Mouse (Mus musculus): ENCODE measurements around the gene Pla2g3.
A peak's percentile ranks its signal among the peaks of the same experiment; 100 is the strongest.

The Pla2g3 gene

DNA sequence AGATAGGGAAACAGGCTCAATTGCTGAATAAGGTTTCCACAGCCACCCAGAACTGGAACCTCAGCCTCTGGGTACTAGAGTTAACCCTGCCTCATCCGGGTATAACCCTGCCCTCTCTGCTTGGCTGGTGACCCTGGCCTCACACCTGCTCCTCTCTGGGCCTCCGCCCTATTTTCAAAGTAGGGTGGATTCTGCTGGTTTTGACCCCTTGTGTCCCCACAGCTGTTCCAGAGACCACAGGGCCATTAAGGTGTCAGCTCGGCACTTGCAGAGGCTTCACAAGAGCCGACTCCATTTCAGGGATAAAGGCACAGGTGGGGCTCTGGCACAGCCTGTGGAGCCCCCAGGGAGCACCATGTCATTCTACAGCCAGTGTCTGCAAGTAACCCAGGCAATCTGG lies 4.7 kb downstream of the Pla2g3 start:
- no peak for DNase-seq (ENCODE audit: low read depth, low spot score)

DNA sequence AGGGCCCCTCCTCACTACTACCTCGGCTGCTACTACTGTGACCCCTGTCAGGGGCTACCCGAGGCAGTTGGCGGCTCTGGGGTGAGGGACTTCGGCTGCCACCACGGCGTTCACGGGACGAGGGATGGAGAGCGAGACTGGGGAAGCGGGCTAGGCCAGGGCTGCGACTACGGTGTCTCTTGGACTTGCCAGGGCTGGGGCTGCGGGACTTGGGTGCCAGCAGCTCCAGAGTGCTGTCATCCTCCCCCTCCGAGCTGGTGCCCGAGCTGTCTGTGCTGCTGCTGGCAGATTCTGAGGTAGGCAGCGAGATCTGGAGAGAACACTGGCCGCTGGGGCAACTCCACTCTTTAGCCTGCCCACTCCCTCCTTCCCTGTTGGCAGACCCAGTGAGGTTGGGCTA lies 6.8 kb downstream of the Pla2g3 start:
- DNase-seq (ENCODE audit: low read depth, low spot score) = no peak

DNA sequence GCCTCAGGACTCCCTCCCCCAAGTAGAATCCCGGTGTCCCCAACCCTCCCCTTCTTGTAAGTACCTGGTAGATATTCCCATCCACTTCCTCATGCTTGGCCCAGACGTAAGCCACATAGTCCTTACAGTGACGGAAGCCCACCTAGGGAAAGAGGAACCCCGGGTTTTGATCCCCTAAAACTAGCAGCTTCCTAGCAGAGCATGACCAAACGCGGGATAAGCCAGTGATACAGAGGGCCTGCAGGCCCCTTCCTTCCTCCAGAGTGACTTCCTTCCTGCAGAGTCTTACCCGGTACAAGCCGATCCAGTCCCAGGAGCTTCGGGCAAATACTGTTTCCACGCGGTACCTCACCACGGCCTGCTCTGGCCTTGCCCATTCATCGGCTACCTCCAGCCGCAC lies 7.4 kb downstream of the Pla2g3 start:
- no peak for DNase-seq (ENCODE audit: low read depth, low spot score)

DNA sequence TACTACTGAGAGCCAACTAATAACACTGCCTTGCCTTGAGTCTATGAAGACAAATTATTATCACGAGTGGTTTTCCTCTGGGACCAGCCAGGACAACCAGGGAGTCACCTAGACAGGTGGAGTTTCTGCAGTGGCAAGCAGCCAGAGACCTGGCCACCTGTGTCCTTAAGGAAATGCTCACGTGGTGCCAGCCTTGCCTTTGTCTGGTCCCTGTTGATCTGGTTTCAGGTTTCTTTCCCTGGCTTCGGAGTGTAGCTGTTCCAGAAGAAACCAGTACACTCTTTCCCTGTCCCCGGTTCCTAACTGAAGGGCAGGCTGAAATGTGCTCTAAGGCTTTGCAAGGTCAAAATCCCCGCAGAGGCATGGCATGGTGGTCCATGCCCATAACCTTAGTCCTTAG lies 8.7 kb downstream of the Pla2g3 start:
- no peak for DNase-seq (ENCODE audit: low read depth, low spot score)

DNA sequence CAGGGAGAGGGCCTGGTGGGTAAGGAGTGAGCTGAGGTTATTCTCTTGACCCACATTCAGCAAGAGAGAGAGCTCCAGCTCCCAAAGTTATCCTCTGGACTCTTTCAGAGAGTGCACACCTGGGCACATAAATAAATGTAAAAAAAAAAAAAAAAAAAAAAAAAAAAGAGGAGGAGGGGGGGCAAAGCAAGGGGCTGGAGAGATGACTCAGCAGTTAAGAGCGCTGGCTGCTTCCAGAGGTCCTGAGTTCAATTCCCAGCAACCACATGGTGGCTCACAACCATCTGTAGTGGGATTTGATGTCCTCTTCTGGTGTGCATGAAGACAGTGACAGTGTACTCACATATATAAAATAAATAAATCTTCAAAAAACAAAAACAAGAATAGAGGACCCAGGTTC lies 9.2 kb downstream of the Pla2g3 start:
- no peak for DNase-seq (ENCODE audit: low read depth, low spot score)

DNA sequence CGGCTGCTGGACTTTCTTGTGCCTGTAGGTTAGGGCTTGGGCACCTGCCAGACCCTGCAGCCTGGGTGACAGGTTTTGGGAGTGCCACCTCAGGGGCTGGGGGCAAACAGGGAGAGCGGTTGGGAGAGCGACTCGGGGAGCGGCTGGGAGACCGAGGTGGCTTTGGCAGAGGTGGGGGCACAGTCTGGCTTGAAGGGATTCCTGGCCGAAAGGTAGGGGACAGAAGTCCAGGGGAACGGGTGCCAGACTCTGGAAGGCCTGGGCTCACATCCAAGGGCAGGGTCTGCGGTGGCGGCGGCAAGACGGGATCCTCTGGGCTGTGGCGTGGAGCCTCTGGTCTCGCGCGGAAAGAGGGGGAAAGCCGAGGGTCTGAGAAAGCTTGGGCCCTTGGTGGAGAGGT lies 14.0 kb downstream of the Pla2g3 start:
- DNase-seq (ENCODE audit: low read depth, low spot score) = no peak

DNA sequence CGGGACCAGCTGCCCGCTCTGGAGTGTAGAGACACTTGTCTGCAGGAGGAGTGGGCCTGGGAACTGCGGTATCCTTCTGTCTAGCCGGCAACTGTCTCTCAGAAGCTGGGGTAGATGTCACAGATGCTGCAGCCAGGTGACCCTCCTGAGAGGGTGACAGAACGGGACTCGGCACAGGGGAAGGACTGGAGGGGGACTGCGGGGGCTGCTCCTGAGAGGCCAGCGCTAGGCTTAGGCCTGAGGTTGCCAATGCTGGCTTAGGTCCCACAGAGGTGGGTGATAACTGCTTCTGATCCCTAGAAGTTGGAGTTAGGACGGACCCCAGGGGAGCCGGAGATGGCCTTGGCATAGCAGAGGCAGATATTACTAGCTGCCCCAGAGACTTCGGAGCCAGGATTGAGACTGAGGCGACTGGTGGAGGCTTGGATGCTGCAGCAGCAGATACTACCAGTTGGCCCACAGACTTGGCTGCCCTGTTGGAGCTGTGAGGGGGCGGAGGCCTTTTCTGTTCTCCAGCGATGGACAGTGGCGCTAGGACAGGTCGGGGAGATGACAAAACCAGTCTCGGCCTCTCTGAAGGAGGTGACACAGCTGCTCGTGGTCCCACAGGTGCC lies 14.5 kb downstream of the Pla2g3 start:
- DNase-seq (ENCODE audit: low read depth, low spot score) = no peak

- no peak for DNase-seq (ENCODE audit: low read depth, low spot score)
Observed at GRCm38 (mm10) chr11:3503755-3504693, 15.9 kb downstream of the Pla2g3 start.

- DNase-seq (ENCODE audit: low read depth, low spot score) = no peak
Observed at GRCm38 (mm10) chr11:3508226-3508625, 20.1 kb downstream of the Pla2g3 start.

- DNase-seq (ENCODE audit: low read depth, low spot score) = no peak
Observed at GRCm38 (mm10) chr11:3509181-3510085, 21.3 kb downstream of the Pla2g3 start.

DNA sequence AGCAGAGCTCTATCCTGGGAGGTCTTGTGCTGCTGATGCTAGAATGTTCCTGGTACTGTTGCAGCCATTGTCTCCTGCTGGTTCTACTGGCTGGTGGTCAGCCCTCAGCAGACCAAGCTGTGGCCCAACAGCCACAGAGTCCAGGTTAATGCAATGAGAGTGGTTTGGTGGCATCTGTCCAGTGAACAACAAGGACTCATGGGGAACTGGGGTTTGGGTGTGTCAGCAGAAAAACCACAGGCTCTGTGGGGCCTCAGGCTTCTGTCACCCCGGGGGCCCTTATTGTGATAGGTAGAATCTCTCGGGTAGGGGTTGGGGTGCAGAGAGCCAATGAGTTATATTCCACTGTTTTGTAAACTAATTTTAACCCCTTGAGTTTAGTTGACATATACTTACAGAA lies 22.2 kb downstream of the Pla2g3 start:
- DNase-seq (ENCODE audit: low read depth, low spot score) = no peak

- no peak for DNase-seq (ENCODE audit: low read depth, low spot score)
Observed at GRCm38 (mm10) chr11:3513291-3513690, 25.2 kb downstream of the Pla2g3 start.

DNA sequence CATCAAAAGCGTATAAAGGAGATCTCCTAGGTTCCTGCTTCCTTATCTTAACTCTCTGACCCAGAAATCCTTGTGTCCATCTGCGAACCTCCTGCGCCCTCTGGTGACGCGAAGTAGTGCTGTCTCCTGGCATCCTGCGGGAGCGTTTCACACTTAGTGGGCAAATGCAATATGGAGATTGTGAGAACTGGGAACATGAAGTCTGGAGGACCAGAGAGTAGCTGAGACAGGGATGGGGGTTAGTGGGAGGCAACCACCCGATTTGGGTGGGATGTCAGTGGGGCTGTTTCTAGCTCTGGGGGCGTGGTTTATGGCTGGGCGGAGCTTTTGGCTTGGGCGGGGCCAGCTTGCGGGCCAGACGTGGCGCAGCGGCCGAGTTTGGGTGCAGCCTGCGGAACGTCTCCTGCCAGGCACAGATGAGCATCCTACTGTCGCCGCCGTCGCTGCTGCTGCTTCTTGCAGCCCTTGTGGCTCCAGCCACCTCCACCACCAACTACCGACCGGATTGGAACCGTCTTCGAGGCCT lies 26.5 kb downstream of the Pla2g3 start, which contains the start of gene Selenom:
Selenom (plus strand) TSS at position 156 of the 526 bp plus-strand sequence.
- DNase-seq (ENCODE audit: low read depth, low spot score) = peak; percentile 73

- no peak for DNase-seq (ENCODE audit: low read depth, low spot score)
Observed at GRCm38 (mm10) chr11:3515216-3515615, 27.1 kb downstream of the Pla2g3 start.

- no peak for DNase-seq (ENCODE audit: low read depth, low spot score)
Observed at GRCm38 (mm10) chr11:3515637-3516036, 27.6 kb downstream of the Pla2g3 start.

- DNase-seq (ENCODE audit: low read depth, low spot score) = no peak
Observed at GRCm38 (mm10) chr11:3516121-3516520, 28.0 kb downstream of the Pla2g3 start.

DNA sequence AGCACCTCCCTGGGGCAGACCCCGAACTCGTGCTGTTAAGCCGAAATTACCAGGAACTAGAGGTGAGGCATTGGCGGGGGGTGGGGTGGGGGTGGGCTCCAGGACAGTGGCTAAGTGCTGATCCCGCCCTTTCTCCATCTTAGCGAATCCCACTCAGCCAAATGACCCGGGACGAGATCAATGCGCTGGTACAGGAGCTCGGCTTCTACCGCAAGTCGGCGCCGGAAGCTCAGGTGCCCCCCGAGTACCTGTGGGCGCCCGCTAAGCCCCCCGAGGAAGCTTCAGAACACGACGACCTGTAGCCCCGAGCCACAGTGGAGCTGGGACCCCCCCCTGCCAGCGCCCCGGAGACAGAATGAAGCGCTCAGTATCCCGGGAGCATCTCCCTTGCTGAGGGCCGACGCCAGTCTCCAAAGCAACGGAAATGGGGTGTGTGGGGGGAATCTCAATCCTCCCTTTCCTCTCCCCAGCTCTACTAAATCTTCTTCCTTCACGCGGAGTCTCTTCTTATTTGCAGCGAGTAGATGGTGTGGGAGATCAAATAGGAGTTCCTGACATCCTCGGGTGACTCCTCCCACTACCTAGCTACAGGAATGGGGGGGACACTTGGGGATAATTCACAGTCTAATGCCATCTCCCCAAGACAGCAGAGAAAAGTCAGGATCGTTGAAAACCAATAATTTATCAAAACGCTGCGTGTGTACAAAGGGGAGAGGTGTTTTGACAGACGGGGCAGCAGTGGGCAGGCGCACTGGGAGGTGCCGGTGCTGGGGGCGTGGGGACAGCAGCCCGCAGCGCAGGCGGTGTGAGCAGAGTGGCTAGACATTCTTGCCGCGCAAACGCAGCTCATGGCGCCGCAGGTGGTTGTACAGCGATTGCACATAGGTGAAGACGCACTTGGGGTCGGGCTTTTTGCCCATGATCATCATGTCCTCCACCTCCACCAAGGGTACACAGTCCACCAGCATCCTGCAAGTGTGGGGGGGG lies 29.1 kb downstream of the Pla2g3 start:
- no peak for DNase-seq (ENCODE audit: low read depth, low spot score)

GRCm38 (mm10) chr11:3517846-3518732 lies 30.0 kb downstream of the Pla2g3 start:
- DNase-seq (ENCODE audit: low read depth, low spot score) = no peak

GRCm38 (mm10) chr11:3519051-3519726 lies 31.1 kb downstream of the Pla2g3 start:
- no peak for DNase-seq (ENCODE audit: low read depth, low spot score)

Data from embryo, embryonic 11.5 days (tissue).